Mouse (Mus musculus): ENCODE results near the gene Pdzd4. TPM values are rescaled to one million over a fixed set of nuclear protein-coding genes. Genes with fewer than 3 reads are reported as not detected.

Gene Pdzd4
- polyA plus RNA-seq, 1 experiment from 2014 or later = 2.4 TPM

DNA sequence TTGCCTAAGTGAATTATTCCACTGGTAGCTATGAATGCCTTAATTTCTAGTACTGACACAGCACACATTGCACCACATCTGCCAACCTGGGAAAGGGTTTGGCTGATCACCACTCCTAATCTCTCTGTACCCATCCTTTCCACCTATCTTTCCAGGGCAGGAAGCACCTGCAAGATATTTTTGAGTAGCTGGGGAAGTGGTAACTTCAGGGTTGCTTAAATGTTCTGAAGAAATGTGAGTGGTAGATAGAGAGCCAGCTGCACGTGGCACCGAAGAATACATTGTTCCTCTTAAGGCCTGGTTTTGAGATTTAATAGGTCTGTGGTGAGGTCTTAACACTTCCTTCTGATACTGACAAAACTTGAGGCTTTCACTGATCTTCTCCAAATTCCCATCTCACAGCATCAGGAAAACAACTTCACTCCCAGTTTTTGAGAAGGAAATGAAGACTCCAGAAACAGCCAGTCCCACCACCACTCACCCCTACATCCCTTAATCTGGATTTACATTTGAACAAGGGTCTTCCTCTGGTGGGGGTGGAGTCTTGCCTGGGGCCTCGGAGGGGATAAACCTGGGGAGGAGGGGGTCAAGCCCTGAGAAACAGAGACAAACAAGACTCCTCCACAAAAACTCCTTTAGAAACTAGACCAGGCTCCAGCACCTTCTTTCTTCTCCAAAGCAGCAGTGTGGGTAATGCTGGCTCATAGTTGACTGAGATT lies 8.0 kb downstream of the Pdzd4 start:
- Histone ChIP-seq H3K4me1 (0 out of 2 replicates have a peak, but pooled peaks cover 4% of the 10 kb centered on the region), H3K27ac (replicated peaks) (0 out of 2 replicates have a peak overlapping the region, but pooled peaks have one; percentile 6), H3K27me3 (no peaks in the 10 kb centered on the region), H3K9me3 (no peaks in the 10 kb centered on the region), H3K4me2 (replicated peaks) (no peak overlapping the region), H3K9ac (replicated peaks) (no peak overlapping the region), H3K36me3 (no peaks in the 10 kb centered on the region), H3K4me3 (no peak overlapping the region)
- ATAC-seq (ENCODE audit: low FRiP score, low read depth) = no peak
- 44% methylated on average over 3 of the region's 3 CpGs for WGBS

DNA sequence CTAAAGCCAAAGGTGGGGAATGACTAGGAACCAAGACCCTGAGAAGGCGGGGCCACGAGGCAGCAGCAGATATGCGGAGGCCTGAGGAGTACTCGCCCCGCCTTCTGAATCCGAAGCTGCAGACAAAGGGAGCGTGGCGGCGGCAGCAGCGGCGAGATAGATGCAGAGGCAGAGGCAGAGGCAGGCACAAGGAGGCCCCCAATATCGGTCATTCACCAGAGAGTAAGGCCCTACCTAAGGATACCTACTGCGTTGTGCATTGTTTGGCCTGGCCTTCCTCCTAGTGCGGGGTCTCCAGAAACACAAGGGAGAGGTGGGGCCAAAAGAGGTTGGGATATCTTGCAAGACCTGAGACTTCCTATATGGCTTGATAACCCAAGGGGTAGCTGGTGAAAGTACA lies 9.7 kb downstream of the Pdzd4 start:
- Histone ChIP-seq H3K27ac (replicated peaks) (peak overlapping the region; percentile 54; the same call in 1 of the 2 replicates), H3K27me3 (no peaks in the 10 kb centered on the region), H3K9ac (replicated peaks) (peak overlapping the region; percentile 64), H3K4me1 (0 out of 2 replicates have a peak, but pooled peaks cover 4% of the 10 kb centered on the region), H3K4me3 (peak overlapping the region; percentile 37), H3K9me3 (no peaks in the 10 kb centered on the region), H3K36me3 (no peaks in the 10 kb centered on the region), H3K4me2 (replicated peaks) (peak overlapping the region; percentile 47)
- ATAC-seq (ENCODE audit: low FRiP score, low read depth) = peak; percentile 81
- 22% methylated on average over 14 of the region's 14 CpGs for WGBS

DNA sequence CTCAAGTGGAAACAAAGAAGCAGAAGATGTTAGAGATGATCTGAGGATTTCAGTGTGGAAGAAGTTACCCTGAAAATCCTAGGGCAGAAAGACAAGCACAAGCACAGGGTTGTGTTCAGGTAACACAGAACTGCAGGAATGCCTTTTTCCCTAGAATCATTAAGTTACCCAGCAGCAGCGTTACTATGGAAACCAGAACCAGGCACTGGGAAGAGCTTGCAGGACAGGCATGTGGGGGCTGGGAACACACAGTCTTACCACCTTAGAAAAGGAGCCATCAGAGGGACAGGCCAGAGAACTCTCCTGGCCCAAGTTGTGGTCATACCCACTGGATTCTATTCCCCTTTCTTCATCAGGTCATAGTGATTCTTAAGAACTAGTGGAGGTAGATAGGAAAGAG lies 19.0 kb downstream of the Pdzd4 start:
- H3K9me3 ChIP-seq = no peaks in the 10 kb centered on the region
- WGBS = 80% methylated on average over 1 of the region's 1 CpGs
- no peak for ATAC-seq (ENCODE audit: low FRiP score, low read depth)
- no peaks in the 10 kb centered on the region for H3K36me3 ChIP-seq
- H3K27ac ChIP-seq (replicated peaks) = no peak overlapping the region
- H3K4me3 ChIP-seq = no peak overlapping the region
- H3K4me1 ChIP-seq = 0 out of 2 replicates have a peak, but pooled peaks cover 4% of the 10 kb centered on the region
- H3K4me2 ChIP-seq (replicated peaks) = no peak overlapping the region
- no peaks in the 10 kb centered on the region for H3K27me3 ChIP-seq
- no peak overlapping the region for H3K9ac ChIP-seq (replicated peaks)

DNA sequence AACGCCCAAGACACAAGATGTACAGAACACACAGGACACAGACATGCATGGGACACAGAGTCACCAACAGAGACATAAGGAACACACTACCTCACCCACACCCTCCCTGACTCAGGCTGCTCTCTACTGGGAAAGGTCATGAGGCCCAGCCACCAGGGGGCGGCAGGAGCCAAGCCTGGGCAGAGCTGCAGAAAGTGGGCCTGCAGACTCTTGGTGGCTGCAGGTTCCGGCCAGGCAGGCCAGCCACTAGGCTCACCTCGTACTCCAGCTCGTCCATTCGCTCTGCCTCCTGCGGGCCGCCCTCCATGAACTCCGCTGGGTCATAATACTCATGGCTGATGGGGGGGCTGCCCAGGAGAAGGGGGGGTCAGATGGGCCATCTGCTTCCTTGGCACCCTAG lies 26.3 kb downstream of the Pdzd4 start:
- no peak overlapping the region for H3K9ac ChIP-seq (replicated peaks)
- H3K36me3 ChIP-seq = peaks cover 9% of the 10 kb centered on the region; the same call in 1 of the 2 replicates
- no peak overlapping the region for H3K4me3 ChIP-seq
- H3K27ac ChIP-seq (replicated peaks) = no peak overlapping the region
- ATAC-seq (ENCODE audit: low FRiP score, low read depth) = peak; percentile 83
- H3K4me2 ChIP-seq (replicated peaks) = no peak overlapping the region
- H3K27me3 ChIP-seq = no peaks in the 10 kb centered on the region
- no peaks in the 10 kb centered on the region for H3K4me1 ChIP-seq
- WGBS = 52% methylated on average over 8 of the region's 9 CpGs
- no peaks in the 10 kb centered on the region for H3K9me3 ChIP-seq

DNA sequence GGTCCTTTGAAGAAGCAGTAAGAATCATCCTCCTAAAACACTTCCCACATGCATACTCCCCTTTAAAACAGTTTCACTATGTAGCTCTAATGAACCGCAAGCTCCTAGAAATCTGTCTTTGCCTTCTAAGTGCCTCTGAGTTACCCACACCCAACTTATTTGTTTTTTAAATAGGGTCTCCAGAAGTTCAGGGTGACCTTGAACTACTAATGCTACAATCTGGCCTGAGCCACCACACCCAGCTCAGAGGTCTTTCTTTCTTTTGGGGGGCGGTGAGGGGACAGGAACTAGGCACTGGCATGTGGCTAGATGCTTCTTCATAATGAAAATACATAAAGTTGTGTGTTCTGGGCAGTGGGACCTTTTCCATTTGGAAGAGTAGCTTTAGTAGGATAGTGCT lies 27.3 kb downstream of the Pdzd4 start:
- ATAC-seq (ENCODE audit: low FRiP score, low read depth) = no peak

DNA sequence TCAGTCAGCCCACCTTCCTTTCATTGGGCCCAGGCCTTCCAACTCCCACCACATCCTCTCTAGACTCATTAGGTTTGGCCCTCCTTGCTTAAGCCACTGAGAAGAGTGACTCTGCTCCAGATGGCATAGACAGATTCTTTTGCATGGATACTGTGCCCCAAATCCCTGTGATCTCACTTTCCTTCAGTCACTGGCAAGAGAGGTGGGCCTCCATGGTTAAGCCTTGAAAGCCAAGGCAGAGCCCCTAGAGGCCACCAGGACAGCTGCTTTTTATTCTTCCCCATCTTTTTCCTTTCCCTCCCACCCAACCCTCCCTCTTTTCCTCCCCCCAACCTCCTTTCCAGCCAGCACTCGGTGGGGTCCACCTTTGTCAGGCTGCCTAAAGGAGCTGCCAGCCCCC lies 31.3 kb downstream of the Pdzd4 start:
- H3K4me3 ChIP-seq = no peak overlapping the region
- no peak overlapping the region for H3K4me2 ChIP-seq (replicated peaks)
- no peaks in the 10 kb centered on the region for H3K27me3 ChIP-seq
- no peaks in the 10 kb centered on the region for H3K4me1 ChIP-seq
- no peaks in the 10 kb centered on the region for H3K9me3 ChIP-seq
- H3K27ac ChIP-seq (replicated peaks) = no peak overlapping the region
- peaks cover 20% of the 10 kb centered on the region; the same call in 1 of the 2 replicates for H3K36me3 ChIP-seq
- no peak overlapping the region for H3K9ac ChIP-seq (replicated peaks)
- ATAC-seq (ENCODE audit: low FRiP score, low read depth) = no peak
- WGBS = 45% methylated on average over 1 of the region's 1 CpGs

More for the DNA sequence above, 27.3 kb downstream of the Pdzd4 start:
- Histone ChIP-seq H3K27ac (replicated peaks) (no peak overlapping the region), H3K27me3 (no peaks in the 10 kb centered on the region), H3K4me1 (no peaks in the 10 kb centered on the region), H3K4me3 (no peak overlapping the region), H3K9me3 (no peaks in the 10 kb centered on the region), H3K9ac (replicated peaks) (no peak overlapping the region), H3K36me3 (peaks cover 9% of the 10 kb centered on the region; the same call in 1 of the 2 replicates), H3K4me2 (replicated peaks) (no peak overlapping the region)
- 87% methylated on average over 2 of the region's 2 CpGs for WGBS

DNA sequence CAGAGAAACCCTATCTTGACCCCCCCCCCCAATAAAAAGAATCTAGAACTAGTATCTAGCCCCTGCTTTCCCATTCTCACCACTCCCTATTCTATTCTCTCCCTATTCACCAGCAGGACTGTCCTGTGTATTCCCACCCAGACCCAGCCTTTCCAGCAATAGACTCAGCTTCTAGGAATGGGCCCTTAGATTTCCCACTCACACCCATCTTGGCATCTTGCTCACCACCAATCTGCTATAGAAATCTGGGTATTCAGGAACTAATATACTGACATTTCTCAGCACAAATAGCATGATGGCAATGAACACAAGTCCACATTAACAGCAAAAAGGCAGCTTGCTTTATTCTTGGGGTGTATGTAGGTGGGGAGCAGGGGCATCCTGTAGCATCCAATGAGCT lies 31.7 kb downstream of the Pdzd4 start:
- Histone ChIP-seq H3K4me3 (no peak overlapping the region), H3K27ac (replicated peaks) (no peak overlapping the region), H3K9me3 (no peaks in the 10 kb centered on the region), H3K9ac (replicated peaks) (no peak overlapping the region), H3K4me1 (peaks cover 4% of the 10 kb centered on the region; the same call in 1 of the 2 replicates), H3K36me3 (peaks cover 20% of the 10 kb centered on the region; the same call in 1 of the 2 replicates), H3K4me2 (replicated peaks) (no peak overlapping the region), H3K27me3 (no peaks in the 10 kb centered on the region)
- no peak for ATAC-seq (ENCODE audit: low FRiP score, low read depth)

DNA sequence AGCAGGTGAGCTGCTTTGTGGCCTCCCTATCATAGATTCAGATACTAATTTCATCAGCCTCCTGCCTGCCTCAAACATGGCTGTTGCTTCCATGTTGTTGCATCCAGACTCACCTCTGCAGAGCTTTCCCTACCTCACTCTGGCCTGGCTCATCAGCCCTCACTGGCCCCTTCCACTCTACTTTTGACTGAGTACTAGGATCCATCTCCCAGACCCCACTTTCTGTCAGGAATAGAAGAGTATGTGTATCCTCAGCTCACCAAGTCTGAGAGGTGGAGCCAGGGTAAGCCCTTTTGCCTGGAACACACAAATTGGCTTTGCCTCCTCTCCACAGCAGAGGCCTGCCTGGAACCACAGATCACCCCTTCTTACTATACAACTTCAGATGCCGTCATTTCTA lies 36.3 kb downstream of the Pdzd4 start:
- H3K36me3 ChIP-seq = peaks cover 11% of the 10 kb centered on the region; the same call in 1 of the 2 replicates
- no peaks in the 10 kb centered on the region for H3K9me3 ChIP-seq
- 100% methylated on average over 1 of the region's 1 CpGs for WGBS
- peaks cover 14% of the 10 kb centered on the region; the same call in 1 of the 2 replicates for H3K4me1 ChIP-seq
- no peak overlapping the region; the same call in 1 of the 2 replicates for H3K9ac ChIP-seq (replicated peaks)
- no peak for ATAC-seq (ENCODE audit: low FRiP score, low read depth)
- peak overlapping the region; percentile 64; the same call in 1 of the 2 replicates for H3K4me2 ChIP-seq (replicated peaks)
- no peak overlapping the region for H3K4me3 ChIP-seq
- no peak overlapping the region for H3K27ac ChIP-seq (replicated peaks)
- H3K27me3 ChIP-seq = no peaks in the 10 kb centered on the region

DNA sequence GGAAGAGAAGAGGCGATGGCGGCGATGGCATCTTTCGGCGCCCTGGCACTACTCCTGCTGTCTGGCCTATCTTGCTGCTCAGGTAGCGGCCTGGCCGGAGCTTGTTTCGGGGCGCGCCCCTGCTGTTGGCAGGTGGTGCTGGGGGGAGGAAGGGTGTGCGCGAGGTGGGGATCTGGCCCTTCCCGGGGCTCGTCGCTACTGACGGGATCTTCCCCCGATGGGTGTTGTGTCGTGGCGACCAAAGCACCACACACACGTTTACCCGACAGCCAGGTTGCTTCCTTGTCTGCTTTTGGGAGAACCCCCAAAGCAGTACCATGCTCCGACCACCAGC lies 37.6 kb downstream of the Pdzd4 start:
- Histone ChIP-seq H3K9ac (replicated peaks) (peak overlapping the region; percentile 71), H3K4me1 (peaks cover 14% of the 10 kb centered on the region; the same call in 1 of the 2 replicates), H3K9me3 (no peaks in the 10 kb centered on the region), H3K4me2 (replicated peaks) (peak overlapping the region; percentile 64), H3K4me3 (peak overlapping the region; percentile 59), H3K27me3 (no peaks in the 10 kb centered on the region), H3K36me3 (peaks cover 11% of the 10 kb centered on the region; the same call in 1 of the 2 replicates), H3K27ac (replicated peaks) (peak overlapping the region; percentile 67)
- no peak for ATAC-seq (ENCODE audit: low FRiP score, low read depth)
- 21% methylated on average over 18 of the region's 22 CpGs for WGBS

DNA sequence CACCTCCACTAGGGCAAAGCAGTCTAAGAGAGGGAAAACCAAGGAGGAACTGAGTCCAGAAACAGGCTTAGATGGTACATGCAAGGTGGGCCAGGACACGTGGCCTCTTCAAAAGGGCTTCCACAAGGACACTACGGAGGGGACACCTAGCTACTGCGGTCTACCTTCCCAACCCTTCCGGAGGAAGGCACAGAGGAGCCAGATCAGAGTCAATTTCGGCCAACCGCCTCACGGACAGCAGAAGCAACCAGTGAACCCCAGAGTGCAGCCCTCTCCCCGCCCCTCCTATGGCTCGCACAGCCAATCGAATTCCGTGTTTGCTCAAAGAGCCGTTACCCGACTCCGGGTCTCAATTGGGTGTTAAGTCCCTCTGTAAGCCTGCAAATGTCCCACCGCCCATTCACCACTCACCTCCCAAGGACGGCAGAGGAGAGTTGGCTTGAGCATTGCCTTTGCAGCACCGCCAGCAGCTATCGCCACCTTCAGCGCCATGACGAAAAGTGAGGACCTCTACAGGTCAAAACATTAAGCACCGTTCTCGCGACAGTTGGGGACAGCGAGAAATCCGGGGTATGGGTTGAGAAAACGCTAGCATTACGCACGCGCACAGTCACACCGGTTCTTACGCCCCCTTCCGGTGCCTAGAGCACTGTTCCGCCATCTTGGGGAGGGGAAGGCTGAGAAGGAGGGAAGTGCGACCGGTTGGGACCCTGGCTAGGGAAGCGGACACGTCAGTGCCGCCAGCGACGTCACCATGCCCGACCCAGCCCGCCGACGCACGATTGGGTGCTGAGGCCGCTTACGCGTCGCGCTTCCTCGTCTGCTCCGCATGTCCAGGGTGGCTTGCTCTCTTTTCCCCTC lies 38.2 kb downstream of the Pdzd4 start, which contains the start of the genes Idh3g and Ssr4:
Idh3g (minus strand) TSS at position 534 of the 861 bp plus-strand sequence.
Ssr4 (plus strand) TSS at position 665 of the 861 bp plus-strand sequence.
- H3K27ac ChIP-seq (replicated peaks) = peak within 1 kb of the TSS; percentile 85
- WGBS = 17% methylated on average over 52 of the region's 52 CpGs
- H3K9ac ChIP-seq (replicated peaks) = peak within 1 kb of the TSS; percentile 71
- ATAC-seq (ENCODE audit: low FRiP score, low read depth) = peak; percentile 96
- H3K4me2 ChIP-seq (replicated peaks) = peak within 1 kb of the TSS; percentile 64
- H3K4me1 ChIP-seq = peaks cover 14% of the 10 kb centered on the region; the same call in 1 of the 2 replicates
- peaks cover 16% of the 10 kb centered on the region; the same call in 1 of the 2 replicates for H3K36me3 ChIP-seq
- peak within 1 kb of the TSS; percentile 59 for H3K4me3 ChIP-seq
- no peaks in the 10 kb centered on the region for H3K27me3 ChIP-seq
- H3K9me3 ChIP-seq = no peaks in the 10 kb centered on the region

DNA sequence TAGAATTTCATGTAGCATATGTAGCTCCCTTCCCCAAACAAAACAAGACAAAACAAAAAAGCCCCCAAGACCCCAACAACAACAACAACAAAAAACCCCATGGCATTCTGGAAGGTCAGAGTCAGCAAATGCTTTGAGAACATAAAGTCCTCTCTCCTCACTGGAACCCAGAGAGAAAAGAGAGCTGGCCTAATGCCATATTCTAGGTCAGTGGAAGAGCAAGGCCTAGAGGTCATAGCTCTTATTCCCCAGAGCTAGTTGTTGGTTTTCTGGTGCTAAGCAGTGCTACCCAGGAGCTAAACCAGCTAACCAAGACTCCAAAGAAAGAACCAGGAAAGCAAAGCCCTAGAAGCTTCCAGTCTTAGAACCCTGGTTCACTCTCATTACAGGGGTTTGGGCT lies 39.1 kb downstream of the Pdzd4 start:
- H3K27ac ChIP-seq (replicated peaks) = peak overlapping the region; percentile 85

DNA sequence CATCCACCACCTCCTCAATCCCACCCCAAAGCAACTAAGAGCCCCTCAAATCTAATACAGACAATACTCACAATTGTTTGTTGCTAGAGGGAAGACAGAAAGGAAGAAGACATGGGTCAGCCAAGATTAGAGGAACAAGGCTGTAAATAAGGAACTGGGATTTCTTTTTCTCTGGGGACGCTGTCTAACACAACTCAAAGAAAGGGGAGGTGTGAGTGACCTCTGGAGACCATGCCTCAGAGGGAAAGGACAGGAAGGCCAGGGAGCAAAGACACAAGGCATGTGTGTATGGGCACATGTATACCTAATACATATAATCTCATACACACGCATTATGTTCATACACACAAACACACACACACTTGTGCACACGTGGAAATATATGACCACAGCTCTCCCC lies 42.5 kb downstream of the Pdzd4 start:
- Histone ChIP-seq H3K36me3 (peaks cover 45% of the 10 kb centered on the region), H3K4me1 (peaks cover 6% of the 10 kb centered on the region; the same call in 1 of the 2 replicates), H3K4me2 (replicated peaks) (no peak overlapping the region), H3K4me3 (no peak overlapping the region), H3K9ac (replicated peaks) (no peak overlapping the region), H3K9me3 (no peaks in the 10 kb centered on the region), H3K27me3 (no peaks in the 10 kb centered on the region), H3K27ac (replicated peaks) (no peak overlapping the region)
- no peak for ATAC-seq (ENCODE audit: low FRiP score, low read depth)
- 91% methylated on average over 3 of the region's 3 CpGs for WGBS

More for the DNA sequence above, 39.1 kb downstream of the Pdzd4 start:
- no peaks in the 10 kb centered on the region for H3K9me3 ChIP-seq
- H3K4me2 ChIP-seq (replicated peaks) = peak overlapping the region; percentile 55
- peaks cover 24% of the 10 kb centered on the region; the same call in 1 of the 2 replicates for H3K36me3 ChIP-seq
- no peaks in the 10 kb centered on the region for H3K27me3 ChIP-seq
- peak overlapping the region; percentile 59 for H3K4me3 ChIP-seq
- peaks cover 14% of the 10 kb centered on the region; the same call in 1 of the 2 replicates for H3K4me1 ChIP-seq
- peak overlapping the region; percentile 58 for H3K9ac ChIP-seq (replicated peaks)
- no peak for ATAC-seq (ENCODE audit: low FRiP score, low read depth)

Data from midbrain, embryonic 12.5 days (tissue).